Mouse (Mus musculus) liver, embryonic 14.5 days (tissue): Measurements from ENCODE around the gene Dkkl1.

ENCODE experiments used
- CTCF ChIP-seq: IDR thresholded peaks from 2 replicates; pipeline ENCODE4 v1.5.1; 2016; ENCODE audit warnings: antibody characterized with exemption, low read depth, control low read depth
- EP300 ChIP-seq: IDR thresholded peaks from 2 replicates; pipeline ENCODE4 v1.6.1; 2016; ENCODE audit warnings: antibody characterized with exemption, low read depth

DNA sequence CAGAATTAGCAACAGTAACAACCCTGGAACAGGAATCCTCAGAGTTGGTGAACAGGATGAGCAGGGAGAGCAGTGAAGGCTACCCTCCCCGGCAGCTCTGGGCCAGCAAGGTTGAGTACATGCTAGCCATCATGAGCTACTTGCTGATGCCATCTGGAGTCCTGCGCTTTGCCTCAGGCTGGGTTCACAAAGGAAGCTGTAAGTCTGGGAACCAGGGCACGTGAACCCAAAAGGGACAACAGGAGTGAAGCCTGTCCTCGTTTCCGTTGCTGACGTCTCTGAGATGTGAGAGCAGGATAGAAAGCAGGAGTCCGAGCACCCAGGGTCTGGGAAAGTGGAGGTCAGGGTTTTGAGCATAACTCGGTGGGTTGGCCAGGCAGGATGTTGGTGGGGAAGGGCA lies 47.3 kb upstream of the Dkkl1 start:
- no peak for TF ChIP-seq CTCF
- TF ChIP-seq EP300: no peak
